Mouse (Mus musculus) thymus, adult 2 months (tissue): ENCODE data around the gene Cox4i2. TPM values are rescaled to one million over a fixed set of nuclear protein-coding genes. Genes with fewer than 3 reads are reported as not detected.

Experiments
- DNase-seq: peaks from one replicate; pipeline ENCODE4 v3.0.0; 2021
- H3K27ac ChIP-seq: fragments of 200-500 bp; 2 replicates; pipeline ENCODE4 v1.5.1; 2012; ENCODE audit warnings: low read length, control low read depth; ENCODE audit not compliant: control insufficient read depth, insufficient read depth
- H3K27me3 ChIP-seq: fragments of 200-500 bp; 2 replicates; pipeline ENCODE4 v1.6.1; 2012; ENCODE audit warnings: mild to moderate bottlenecking, low read length, moderate library complexity, mixed read lengths; ENCODE audit not compliant: control insufficient read depth, insufficient read depth
- H3K36me3 ChIP-seq: fragments of 200-500 bp; 2 replicates; pipeline ENCODE4 v1.6.1; 2012; ENCODE audit warnings: mild to moderate bottlenecking, low read length, moderate library complexity; ENCODE audit not compliant: control insufficient read depth, insufficient read depth
- H3K4me1 ChIP-seq: fragments of 200-500 bp; replicated peaks from 2 replicates; pipeline ENCODE4 v1.6.1; 2012; ENCODE audit warnings: low read length; ENCODE audit not compliant: control insufficient read depth, insufficient read depth
- H3K4me3 ChIP-seq: fragments of 200-500 bp; 2 replicates; pipeline ENCODE4 v1.5.1; 2012; ENCODE audit warnings: mild to moderate bottlenecking, low read length, control low read depth, moderate library complexity; ENCODE audit not compliant: control insufficient read depth, insufficient read depth
- CTCF ChIP-seq: fragments of 200-500 bp; IDR thresholded peaks from 2 replicates; pipeline ENCODE4 v1.5.1; 2012; ENCODE audit warnings: mild to moderate bottlenecking, control low read depth, low read length, moderate library complexity, borderline replicate concordance; ENCODE audit not compliant: control insufficient read depth, poor library complexity, insufficient read depth; ENCODE audit errors: extremely low read depth
- POLR2A ChIP-seq: fragments of 200-500 bp; IDR thresholded peaks from 2 replicates; pipeline ENCODE4 v1.6.1; 2012; ENCODE audit warnings: mild to moderate bottlenecking, low read length, control low read depth, moderate library complexity; ENCODE audit not compliant: control insufficient read depth, poor library complexity, insufficient read depth; ENCODE audit errors: extremely low read depth
- WGBS: fragments of 180-500 bp; shearing (Covaris S2); methylation state at CpG from one replicate; pipeline ENCODE4 v1.1.7; 2018; 5-methylcytosine and 5-hydroxymethylcytosine counted together
- polyA plus RNA-seq: library from polyadenylated mRNA; depleted of rRNA; stranded (reverse); fragments of >200 nt; gene quantifications from 2 replicates; pipeline ENCODE4 v1.2.3, GENCODE M21; 2012

The Cox4i2 gene
- polyA plus RNA-seq, 1 experiment, result 1.9 TPM

DNA sequence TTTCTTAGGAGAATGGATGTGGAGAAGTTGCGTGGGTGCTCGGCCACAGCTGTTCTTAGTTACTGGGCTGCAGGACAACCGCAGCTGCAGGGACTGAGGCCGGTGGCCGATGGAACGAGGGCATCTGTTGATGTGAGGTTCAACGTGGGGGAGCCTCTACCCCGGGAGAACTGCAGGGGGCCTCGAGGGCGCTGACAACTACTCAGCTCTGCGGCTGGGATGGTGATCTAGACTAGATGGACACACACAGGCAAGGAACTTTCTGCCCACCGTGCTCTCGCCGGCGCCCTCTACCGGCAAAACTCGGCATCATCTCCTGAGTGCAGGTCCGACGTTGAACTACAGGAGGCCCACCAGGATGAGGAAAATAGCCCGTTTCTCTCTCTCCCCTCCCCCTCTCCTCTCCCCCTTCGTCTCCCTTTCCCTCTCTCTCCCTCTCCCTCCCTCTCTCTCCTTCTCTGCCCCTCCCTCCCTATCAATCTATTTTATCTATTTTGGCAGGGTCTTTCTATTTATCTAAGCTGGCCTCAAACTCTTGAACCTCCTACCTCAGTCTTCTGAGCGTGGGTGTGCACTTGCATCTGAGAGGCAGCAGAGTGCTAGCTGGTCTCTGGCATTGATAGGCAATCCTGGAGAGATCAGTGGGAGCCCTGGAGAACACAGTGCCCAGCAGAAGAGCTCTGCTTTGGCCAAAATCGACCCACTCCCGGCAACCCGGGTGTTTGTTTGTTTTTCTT is 12.6 kb downstream of the Cox4i2 start:
- no peak for TF ChIP-seq POLR2A
- peak; percentile 96 for TF ChIP-seq CTCF
- peak; percentile 95 for DNase-seq
- no peak overlapping the region for H3K4me3 ChIP-seq
- 25% methylated on average over 25 of the region's 25 CpGs for WGBS
- peaks cover 31% of the 10 kb centered on the region for H3K4me1 ChIP-seq
- H3K27ac ChIP-seq, result no peak overlapping the region
- H3K27me3 ChIP-seq, result no peaks in the 10 kb centered on the region
- H3K36me3 ChIP-seq, result no peaks in the 10 kb centered on the region

DNA sequence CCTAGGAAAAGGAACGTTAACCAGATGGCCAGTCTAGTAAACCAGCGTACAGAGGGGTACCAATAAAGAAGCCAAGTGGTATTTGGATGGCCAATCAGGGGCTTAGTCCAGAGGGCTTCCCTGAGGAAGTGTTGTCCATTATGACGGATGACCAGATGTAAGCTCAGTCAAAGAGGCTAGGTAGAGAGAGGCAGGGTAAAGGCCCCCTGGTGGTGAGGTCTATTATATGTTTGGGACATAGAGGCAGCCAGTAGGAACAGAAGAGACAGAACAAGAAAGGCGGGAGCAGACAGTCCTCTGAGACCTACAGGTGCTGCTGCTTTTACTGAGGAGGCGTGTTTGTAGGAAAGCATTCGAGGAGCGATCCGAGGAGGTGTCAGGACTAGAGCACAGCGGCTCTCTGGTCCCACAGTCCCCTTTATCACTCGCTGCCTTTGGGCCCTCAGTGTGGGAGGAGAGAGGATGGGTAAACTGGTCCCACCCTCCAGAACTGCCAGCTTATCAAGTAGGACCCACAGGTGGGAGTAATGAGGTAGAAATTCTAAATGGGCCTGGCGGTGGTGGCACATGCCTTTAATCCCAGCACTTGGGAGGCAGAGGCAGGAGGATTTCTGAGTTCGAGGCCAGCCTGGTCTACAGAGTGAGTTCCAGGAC is 13.8 kb downstream of the Cox4i2 start:
- peaks cover 35% of the 10 kb centered on the region for H3K4me1 ChIP-seq
- peak; percentile 76 for DNase-seq

GRCm38 (mm10) chr2:152769677-152770076 is 15.7 kb downstream of the Cox4i2 start:
- Histone ChIP-seq H3K27me3 (no peaks in the 10 kb centered on the region), H3K4me3 (no peak overlapping the region), H3K36me3 (no peaks in the 10 kb centered on the region), H3K27ac (no peak overlapping the region), H3K4me1 (peaks cover 37% of the 10 kb centered on the region)
- WGBS, result 75% methylated on average over 7 of the region's 7 CpGs
- no peak for DNase-seq
- no peak for TF ChIP-seq CTCF

More for the DNA sequence above, 13.8 kb downstream of the Cox4i2 start:
- no peaks in the 10 kb centered on the region for H3K36me3 ChIP-seq
- H3K4me3 ChIP-seq, result no peak overlapping the region
- TF ChIP-seq POLR2A (no peak), CTCF (no peak)
- WGBS, result 74% methylated on average over 12 of the region's 12 CpGs
- H3K27ac ChIP-seq, result no peak overlapping the region
- H3K27me3 ChIP-seq, result no peaks in the 10 kb centered on the region

GRCm38 (mm10) chr2:152771571-152771970 is 17.6 kb downstream of the Cox4i2 start:
- DNase-seq, result no peak
- H3K36me3 ChIP-seq, result no peaks in the 10 kb centered on the region
- no peak overlapping the region for H3K4me3 ChIP-seq
- 98% methylated on average over 9 of the region's 9 CpGs for WGBS
- no peaks in the 10 kb centered on the region for H3K27me3 ChIP-seq
- TF ChIP-seq POLR2A, result no peak
- TF ChIP-seq CTCF, result no peak
- peaks cover 46% of the 10 kb centered on the region for H3K4me1 ChIP-seq
- no peak overlapping the region for H3K27ac ChIP-seq

DNA sequence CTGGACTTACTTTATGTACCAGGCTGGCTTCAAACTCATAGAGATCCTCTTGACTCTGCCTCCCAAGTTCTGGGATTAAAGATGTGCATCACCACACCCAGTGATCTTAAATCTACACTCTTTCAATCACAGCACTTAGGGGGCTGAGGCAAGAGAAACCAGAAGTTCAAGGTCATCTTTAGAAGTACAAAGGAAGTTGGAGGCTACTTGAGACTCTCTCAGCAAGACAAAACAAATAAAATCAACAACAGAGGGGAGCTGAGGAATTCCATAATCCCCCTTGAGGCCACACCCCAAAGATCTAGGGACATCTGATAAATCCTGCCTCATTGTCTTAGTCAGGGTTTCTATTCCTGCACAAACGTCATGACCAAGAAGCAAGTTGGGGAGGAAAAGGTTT is 18.3 kb downstream of the Cox4i2 start:
- H3K4me1 ChIP-seq, result peaks cover 42% of the 10 kb centered on the region
- no peaks in the 10 kb centered on the region for H3K27me3 ChIP-seq
- DNase-seq, result no peak
- H3K4me3 ChIP-seq, result no peak overlapping the region
- TF ChIP-seq CTCF (no peak), POLR2A (no peak)
- 81% methylated on average over 1 of the region's 1 CpGs for WGBS
- H3K36me3 ChIP-seq, result no peaks in the 10 kb centered on the region
- no peak overlapping the region for H3K27ac ChIP-seq

DNA sequence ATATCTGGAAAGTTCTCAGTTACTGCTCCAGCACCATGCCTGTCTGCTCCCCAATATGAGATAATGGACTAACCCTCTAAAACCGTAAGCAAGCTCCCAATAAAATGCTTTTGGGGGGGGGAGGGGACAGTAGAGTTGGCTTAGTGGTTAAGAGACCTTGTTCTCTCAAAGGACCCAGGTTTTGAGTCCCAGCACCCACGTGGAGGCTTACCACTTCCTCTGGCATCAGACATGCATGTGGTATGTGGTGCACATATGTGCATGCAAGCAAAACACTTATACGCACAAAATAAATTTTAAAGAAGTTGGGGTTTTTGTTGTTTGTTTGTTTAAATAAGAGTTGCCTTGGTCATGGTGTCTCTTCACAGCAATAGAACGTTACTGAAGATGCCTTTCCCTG is 21.4 kb downstream of the Cox4i2 start:
- peak; percentile 67 for DNase-seq
- peaks cover 13% of the 10 kb centered on the region for H3K36me3 ChIP-seq
- H3K27ac ChIP-seq, result peak overlapping the region; percentile 82
- no peak for TF ChIP-seq CTCF
- no peak for TF ChIP-seq POLR2A
- H3K4me1 ChIP-seq, result peaks cover 40% of the 10 kb centered on the region
- WGBS, result 14% methylated on average over 4 of the region's 4 CpGs
- no peak overlapping the region for H3K4me3 ChIP-seq
- no peaks in the 10 kb centered on the region for H3K27me3 ChIP-seq
